Mouse (Mus musculus): ENCODE measurements around the gene Asl. TPM values are rescaled to one million over a fixed set of nuclear protein-coding genes. Genes with fewer than 3 reads are reported as not detected.
"Not testable (repeated sequence)": the region's sequence is repeated elsewhere in the genome, so short reads cannot be mapped to it uniquely, and the experiment has no call there.

Gene Asl
- polyA plus RNA-seq, 1 experiment from 2014 or later, result 30.9 TPM

DNA sequence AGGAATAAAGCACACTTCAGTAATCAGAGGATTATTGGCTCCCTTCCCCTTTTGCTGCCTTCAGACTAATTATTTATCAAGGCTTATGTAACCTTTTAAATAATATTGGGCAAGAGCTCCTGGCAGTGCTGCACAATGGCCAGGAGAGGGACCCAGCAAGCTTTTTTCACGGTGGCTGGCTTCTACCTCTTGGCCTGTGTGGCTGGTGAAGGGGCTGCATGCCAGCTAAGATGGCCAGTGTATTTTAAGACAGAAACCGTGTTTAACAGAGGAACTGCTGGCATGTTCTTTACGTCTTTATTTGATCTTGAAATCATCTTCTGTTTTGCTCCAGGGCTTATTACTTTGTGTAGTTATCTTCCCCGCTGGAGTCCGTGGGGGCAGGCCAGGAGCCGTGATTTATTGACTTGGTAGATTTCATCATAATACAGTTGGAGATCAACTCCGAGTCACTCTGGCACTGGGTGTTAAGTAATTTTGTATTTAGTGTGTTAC lies 15.2 kb upstream of the Asl start:
- no peak for ATAC-seq (ENCODE audit: borderline replicate concordance, extremely low read depth, low FRiP score, low TSS enrichment)
- H3K27ac ChIP-seq, result no peak overlapping the region
- H3K27me3 ChIP-seq, result no peaks in the 10 kb centered on the region
- no peaks in the 10 kb centered on the region for H3K9me3 ChIP-seq
- H3K4me2 ChIP-seq, result no peak overlapping the region
- H3K36me3 ChIP-seq, result peaks cover 59% of the 10 kb centered on the region
- no peaks in the 10 kb centered on the region for H3K4me1 ChIP-seq
- 55% methylated on average over 7 of the region's 7 CpGs for WGBS
- no peak overlapping the region for H3K4me3 ChIP-seq
- no peak overlapping the region for H3K9ac ChIP-seq

GRCm38 (mm10) chr5:130043741-130044140 lies 14.7 kb upstream of the Asl start:
- Histone ChIP-seq H3K4me1 (no peaks in the 10 kb centered on the region), H3K4me3 (no peak overlapping the region), H3K4me2 (no peak overlapping the region), H3K27ac (no peak overlapping the region), H3K36me3 (peaks cover 58% of the 10 kb centered on the region), H3K27me3 (no peaks in the 10 kb centered on the region), H3K9ac (no peak overlapping the region), H3K9me3 (no peaks in the 10 kb centered on the region)
- 88% methylated on average over 3 of the region's 3 CpGs for WGBS
- ATAC-seq (ENCODE audit: borderline replicate concordance, extremely low read depth, low FRiP score, low TSS enrichment), result no peak

DNA sequence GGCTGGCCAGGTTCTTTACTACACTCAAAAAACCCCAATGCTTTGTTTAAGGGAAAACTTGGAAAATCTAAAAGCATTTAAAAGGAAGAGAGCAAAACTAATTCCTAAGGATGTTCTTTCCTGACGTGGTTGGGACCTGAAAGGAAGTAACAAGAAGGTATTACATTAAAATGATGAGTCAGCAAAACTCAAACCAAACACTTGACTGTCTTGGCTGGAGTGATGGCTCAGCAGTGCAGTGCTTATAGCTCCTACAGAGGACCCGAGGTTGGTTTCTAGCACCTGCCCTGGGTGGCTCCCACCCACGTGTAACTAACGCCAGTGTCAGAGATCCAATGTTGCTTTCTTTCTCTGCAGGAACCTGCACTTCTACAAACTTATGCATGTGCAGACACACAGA lies 12.2 kb upstream of the Asl start:
- Histone ChIP-seq H3K4me3 (no peak overlapping the region), H3K9ac (no peak overlapping the region), H3K4me1 (no peaks in the 10 kb centered on the region), H3K27me3 (no peaks in the 10 kb centered on the region), H3K9me3 (no peaks in the 10 kb centered on the region), H3K4me2 (no peak overlapping the region), H3K27ac (no peak overlapping the region), H3K36me3 (peaks cover 44% of the 10 kb centered on the region)
- ATAC-seq (ENCODE audit: borderline replicate concordance, extremely low read depth, low FRiP score, low TSS enrichment), result no peak
- WGBS, result 77% methylated on average over 4 of the region's 4 CpGs

- Histone ChIP-seq H3K36me3 (peaks cover 43% of the 10 kb centered on the region), H3K9me3 (no peaks in the 10 kb centered on the region), H3K4me2 (no peak overlapping the region), H3K4me1 (no peaks in the 10 kb centered on the region), H3K27ac (no peak overlapping the region), H3K27me3 (no peaks in the 10 kb centered on the region), H3K9ac (no peak overlapping the region), H3K4me3 (no peak overlapping the region)
- WGBS, result 89% methylated on average over 4 of the region's 4 CpGs
- no peak for ATAC-seq (ENCODE audit: borderline replicate concordance, extremely low read depth, low FRiP score, low TSS enrichment)
Observed at GRCm38 (mm10) chr5:130040797-130041196, 11.8 kb upstream of the Asl start.

DNA sequence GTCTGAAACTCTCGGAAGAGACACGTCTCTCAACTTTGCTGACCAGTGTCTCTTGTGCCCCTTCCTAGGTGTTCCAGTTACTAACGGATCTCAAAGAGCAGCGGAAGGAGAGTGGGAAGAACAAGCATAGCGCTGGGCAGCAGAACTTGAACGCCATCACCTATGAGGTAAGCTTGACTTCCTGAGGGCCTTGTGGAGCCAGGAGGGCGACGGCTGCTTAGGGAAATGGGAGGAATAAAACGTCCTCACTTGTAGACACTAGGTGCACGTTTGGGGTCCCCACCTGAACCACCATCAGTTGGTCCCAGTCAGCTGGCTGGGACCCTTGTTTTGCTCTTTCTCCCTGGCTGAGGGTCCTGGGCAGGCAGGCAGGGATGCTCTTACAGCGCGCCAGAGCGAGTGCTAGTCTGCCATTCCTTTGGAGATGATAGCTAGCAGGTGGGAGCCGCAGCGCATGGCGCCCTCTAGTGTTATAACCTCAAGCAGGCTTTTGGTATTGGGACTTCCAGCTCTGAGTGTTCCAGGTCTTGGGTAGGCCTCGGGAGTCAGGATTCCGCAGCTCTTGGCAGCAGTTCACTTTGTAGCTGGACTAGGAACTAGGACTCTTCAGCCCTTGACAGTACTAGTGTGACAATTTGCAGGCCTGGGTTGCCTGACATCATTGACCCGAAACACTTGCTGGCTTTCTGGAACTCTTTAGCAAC lies 8.9 kb upstream of the Asl start:
- no peak for ATAC-seq (ENCODE audit: borderline replicate concordance, extremely low read depth, low FRiP score, low TSS enrichment)
- H3K27me3 ChIP-seq, result no peaks in the 10 kb centered on the region
- no peak overlapping the region for H3K27ac ChIP-seq
- H3K9ac ChIP-seq, result no peak overlapping the region
- no peak overlapping the region for H3K4me2 ChIP-seq
- no peak overlapping the region for H3K4me3 ChIP-seq
- no peaks in the 10 kb centered on the region for H3K9me3 ChIP-seq
- WGBS, result 66% methylated on average over 19 of the region's 19 CpGs
- no peaks in the 10 kb centered on the region for H3K4me1 ChIP-seq
- H3K36me3 ChIP-seq, result peaks cover 43% of the 10 kb centered on the region

GRCm38 (mm10) chr5:130036300-130036699 lies 7.3 kb upstream of the Asl start:
- not testable (repeated sequence) for H3K27ac ChIP-seq
- H3K36me3 ChIP-seq, result peaks cover 27% of the 10 kb centered on the region
- WGBS, result 66% methylated on average over 2 of the region's 2 CpGs

GRCm38 (mm10) chr5:130033869-130034268 lies 4.8 kb upstream of the Asl start:
- no peaks in the 10 kb centered on the region for H3K27me3 ChIP-seq
- no peaks in the 10 kb centered on the region for H3K9me3 ChIP-seq
- H3K9ac ChIP-seq, result no peak overlapping the region
- H3K4me3 ChIP-seq, result no peak overlapping the region
- H3K4me1 ChIP-seq, result 0 out of 2 replicates have a peak, but pooled peaks cover 6% of the 10 kb centered on the region
- H3K4me2 ChIP-seq, result no peak overlapping the region
- no peak for ATAC-seq (ENCODE audit: borderline replicate concordance, extremely low read depth, low FRiP score, low TSS enrichment)
- no peak overlapping the region for H3K27ac ChIP-seq
- 68% methylated on average over 2 of the region's 2 CpGs for WGBS
- H3K36me3 ChIP-seq, result 0 out of 2 replicates have a peak, but pooled peaks cover 11% of the 10 kb centered on the region

More at GRCm38 (mm10) chr5:130036300-130036699, 7.3 kb upstream of the Asl start:
- not testable (repeated sequence) for H3K27me3 ChIP-seq; H3K4me1 ChIP-seq; ATAC-seq (ENCODE audit: borderline replicate concordance, extremely low read depth, low FRiP score, low TSS enrichment); H3K9me3 ChIP-seq; H3K9ac ChIP-seq; H3K4me3 ChIP-seq; H3K4me2 ChIP-seq

DNA sequence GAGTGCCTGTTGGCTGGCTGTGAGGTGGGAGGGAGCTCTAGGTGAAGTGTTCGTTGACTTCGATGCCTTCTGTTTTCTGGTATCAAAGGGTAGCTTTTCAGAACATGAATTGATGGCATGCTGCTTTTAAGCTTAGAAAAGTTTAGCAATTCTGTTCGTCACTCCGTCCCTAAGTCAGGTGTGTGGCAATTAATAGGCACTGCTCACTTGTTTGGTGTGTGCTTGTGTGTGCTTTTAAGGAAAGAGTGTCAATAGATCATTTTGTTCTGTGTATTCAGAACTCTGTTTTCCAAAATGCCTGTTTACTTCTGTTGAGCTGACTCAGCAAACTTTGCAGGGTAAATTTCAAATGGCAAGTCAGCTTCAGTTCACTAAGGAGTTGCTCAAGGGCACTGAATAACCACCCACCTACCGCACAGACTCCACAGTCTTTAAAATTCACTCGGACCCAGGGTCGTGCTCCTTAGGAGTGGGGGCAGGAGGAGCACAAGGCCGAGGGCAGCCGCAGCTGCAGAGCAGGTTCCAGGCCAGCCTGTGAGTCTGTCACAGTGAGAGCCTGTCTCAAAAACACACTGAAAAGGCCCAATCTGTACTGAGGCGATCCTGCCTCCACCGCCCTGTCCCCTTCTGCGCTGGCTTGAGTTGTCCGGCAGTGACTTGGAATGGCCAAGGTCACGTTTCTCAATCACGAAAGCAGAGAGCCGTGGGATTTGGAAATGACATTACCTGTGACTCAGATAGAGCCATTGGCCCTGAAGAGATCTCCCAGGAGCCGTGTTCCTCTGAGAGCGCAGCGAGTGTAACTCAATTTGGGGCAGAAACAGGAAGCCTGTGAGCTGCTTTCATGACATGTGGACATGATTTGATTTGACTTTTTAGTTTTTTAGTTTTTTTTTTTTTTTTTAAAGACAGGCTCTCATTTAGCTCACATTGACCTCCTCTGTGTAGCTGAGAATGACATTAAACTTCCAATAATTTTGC lies 2.7 kb upstream of the Asl start:
- no peak for ATAC-seq (ENCODE audit: borderline replicate concordance, extremely low read depth, low FRiP score, low TSS enrichment)
- Histone ChIP-seq H3K9ac (no peak overlapping the region), H3K4me3 (no peak overlapping the region), H3K4me1 (0 out of 2 replicates have a peak, but pooled peaks cover 6% of the 10 kb centered on the region), H3K9me3 (no peaks in the 10 kb centered on the region), H3K4me2 (no peak overlapping the region), H3K27me3 (0 out of 2 replicates have a peak, but pooled peaks cover 2% of the 10 kb centered on the region), H3K27ac (no peak overlapping the region), H3K36me3 (0 out of 2 replicates have a peak, but pooled peaks cover 5% of the 10 kb centered on the region)
- 89% methylated on average over 19 of the region's 19 CpGs for WGBS

DNA sequence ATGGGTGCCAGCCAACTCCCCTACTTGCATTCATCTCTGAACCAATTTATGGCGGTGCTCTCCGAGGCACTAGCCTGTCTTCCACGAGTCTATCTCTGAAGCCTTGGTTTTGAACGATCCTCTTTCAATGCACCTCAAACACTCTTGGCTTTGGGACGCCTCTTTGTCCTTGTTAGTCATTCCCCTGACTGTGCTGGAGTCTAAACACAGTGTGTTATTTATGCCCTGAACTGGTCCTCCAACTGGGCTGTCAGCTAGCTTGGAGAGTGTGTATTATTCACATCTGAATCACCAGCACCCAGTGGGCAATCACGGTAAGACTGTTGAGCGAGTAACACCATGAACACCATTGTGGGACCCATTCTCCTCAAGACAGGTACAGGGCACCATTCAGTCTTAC lies 1.4 kb downstream of the Asl start:
- Histone ChIP-seq H3K9me3 (no peaks in the 10 kb centered on the region), H3K27me3 (0 out of 2 replicates have a peak, but pooled peaks cover 2% of the 10 kb centered on the region), H3K4me1 (peaks cover 11% of the 10 kb centered on the region; the same call in 1 of the 2 replicates), H3K4me2 (no peak overlapping the region), H3K36me3 (no peaks in the 10 kb centered on the region), H3K4me3 (no peak overlapping the region), H3K27ac (no peak overlapping the region), H3K9ac (no peak overlapping the region)
- ATAC-seq (ENCODE audit: borderline replicate concordance, extremely low read depth, low FRiP score, low TSS enrichment), result no peak
- 79% methylated on average over 7 of the region's 7 CpGs for WGBS

DNA sequence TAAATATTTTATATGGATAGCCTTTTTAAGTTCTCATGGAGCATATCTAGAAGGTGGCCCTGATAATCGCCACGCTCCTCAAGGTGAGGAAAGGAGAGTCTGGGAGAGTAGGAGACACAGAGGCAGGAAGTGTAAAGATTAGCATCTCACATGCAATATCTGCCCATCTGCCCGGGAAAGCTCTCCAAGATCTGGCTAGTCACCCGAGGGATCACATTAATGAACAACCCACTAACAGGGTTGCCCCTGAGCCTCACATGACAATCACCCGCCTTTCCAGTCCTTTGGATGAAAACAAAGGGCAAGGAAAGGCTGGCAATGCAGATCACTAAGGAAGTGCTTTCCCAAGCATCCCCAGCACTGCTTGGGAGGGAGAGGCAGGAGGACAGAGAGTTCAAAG lies 1.9 kb downstream of the Asl start:
- H3K27ac ChIP-seq, result no peak overlapping the region
- 0 out of 2 replicates have a peak, but pooled peaks cover 2% of the 10 kb centered on the region for H3K27me3 ChIP-seq
- H3K9me3 ChIP-seq, result no peaks in the 10 kb centered on the region
- no peaks in the 10 kb centered on the region for H3K36me3 ChIP-seq
- no peak overlapping the region for H3K4me3 ChIP-seq
- H3K4me2 ChIP-seq, result no peak overlapping the region
- no peak overlapping the region for H3K9ac ChIP-seq
- H3K4me1 ChIP-seq, result peaks cover 11% of the 10 kb centered on the region; the same call in 1 of the 2 replicates
- no peak for ATAC-seq (ENCODE audit: borderline replicate concordance, extremely low read depth, low FRiP score, low TSS enrichment)
- WGBS, result 70% methylated on average over 5 of the region's 5 CpGs

GRCm38 (mm10) chr5:130023767-130024539 lies 5.1 kb downstream of the Asl start:
- peak overlapping the region; percentile 71 for H3K27ac ChIP-seq
- peaks cover 5% of the 10 kb centered on the region; the same call in 1 of the 2 replicates for H3K4me1 ChIP-seq
- no peaks in the 10 kb centered on the region for H3K9me3 ChIP-seq
- under 1% methylated on average over 32 of the region's 32 CpGs for WGBS
- H3K9ac ChIP-seq, result peak overlapping the region; percentile 39
- peak overlapping the region; percentile 82 for H3K4me2 ChIP-seq
- peak; percentile 89 for ATAC-seq (ENCODE audit: borderline replicate concordance, extremely low read depth, low FRiP score, low TSS enrichment)
- peak overlapping the region; percentile 59 for H3K4me3 ChIP-seq
- H3K36me3 ChIP-seq, result no peaks in the 10 kb centered on the region
- 0 out of 2 replicates have a peak, but pooled peaks cover 2% of the 10 kb centered on the region for H3K27me3 ChIP-seq

Measured in lung, embryonic 15.5 days (tissue).